Mouse (Mus musculus): ENCODE data around the gene Gm20388. TPM values are rescaled to one million over a fixed set of nuclear protein-coding genes. Genes with fewer than 3 reads are reported as not detected.

The Gm20388 gene
- total RNA-seq, 2 experiments from 2014 or later: 4.4 to 7.8 TPM

GRCm38 (mm10) chr8:123764671-123765070 is 3854.0 kb downstream of the Gm20388 start:
- no peak for DNase-seq (ENCODE audit: low spot score in 2 of 2)

- no peak for DNase-seq (ENCODE audit: low spot score in 2 of 2)
Observed at GRCm38 (mm10) chr8:123766516-123766915, 3855.9 kb downstream of the Gm20388 start.

- DNase-seq (ENCODE audit: low spot score in 2 of 2): no peak
Observed at GRCm38 (mm10) chr8:123767874-123768273, 3857.2 kb downstream of the Gm20388 start.

- DNase-seq (ENCODE audit: low spot score in 2 of 2): peak; percentile 57 to 58
Observed at GRCm38 (mm10) chr8:123768492-123769356, 3858.1 kb downstream of the Gm20388 start.

GRCm38 (mm10) chr8:123773468-123773867 is 3862.8 kb downstream of the Gm20388 start:
- DNase-seq (ENCODE audit: low spot score in 2 of 2): no peak

- no peak for DNase-seq (ENCODE audit: low spot score in 2 of 2)
Observed at GRCm38 (mm10) chr8:123774491-123774890, 3863.8 kb downstream of the Gm20388 start.

GRCm38 (mm10) chr8:123777319-123777718 is 3866.7 kb downstream of the Gm20388 start:
- DNase-seq (ENCODE audit: low spot score in 2 of 2): peak in 1 of 2 experiments; percentile 36

- no peak for DNase-seq (ENCODE audit: low spot score in 2 of 2)
Observed at GRCm38 (mm10) chr8:123780471-123780870, 3869.8 kb downstream of the Gm20388 start.

GRCm38 (mm10) chr8:123781256-123781655 is 3870.6 kb downstream of the Gm20388 start:
- no peak for DNase-seq (ENCODE audit: low spot score in 2 of 2)

- DNase-seq (ENCODE audit: low spot score in 2 of 2): peak; percentile 85 to 88
Observed at GRCm38 (mm10) chr8:123783525-123784249, 3873.0 kb downstream of the Gm20388 start.

GRCm38 (mm10) chr8:123786166-123786565 is 3875.5 kb downstream of the Gm20388 start:
- peak; percentile 48 to 51 for DNase-seq (ENCODE audit: low spot score in 2 of 2)

- DNase-seq (ENCODE audit: low spot score in 2 of 2): no peak
Observed at GRCm38 (mm10) chr8:123786644-123787043, 3876.0 kb downstream of the Gm20388 start.

GRCm38 (mm10) chr8:123787254-123787897 is 3876.7 kb downstream of the Gm20388 start:
- DNase-seq (ENCODE audit: low spot score in 2 of 2): no peak

- DNase-seq (ENCODE audit: low spot score in 2 of 2): no peak
Observed at GRCm38 (mm10) chr8:123788416-123789170, 3878.0 kb downstream of the Gm20388 start.

- no peak for DNase-seq (ENCODE audit: low spot score in 2 of 2)
Observed at GRCm38 (mm10) chr8:123789461-123789860, 3878.8 kb downstream of the Gm20388 start.

GRCm38 (mm10) chr8:123789970-123790369 is 3879.3 kb downstream of the Gm20388 start:
- peak; percentile 89 to 95 for DNase-seq (ENCODE audit: low spot score in 2 of 2)

- no peak for DNase-seq (ENCODE audit: low spot score in 2 of 2)
Observed at GRCm38 (mm10) chr8:123791101-123791844, 3880.6 kb downstream of the Gm20388 start.

GRCm38 (mm10) chr8:123791845-123792225 is 3881.2 kb downstream of the Gm20388 start:
- DNase-seq (ENCODE audit: low spot score in 2 of 2): no peak

- DNase-seq (ENCODE audit: low spot score in 2 of 2): no peak
Observed at GRCm38 (mm10) chr8:123793900-123794299, 3883.3 kb downstream of the Gm20388 start.

GRCm38 (mm10) chr8:123794766-123795165 is 3884.1 kb downstream of the Gm20388 start:
- DNase-seq (ENCODE audit: low spot score in 2 of 2): no peak
